27 mouse cellular contexts compared by ENCODE assay signal in genomic region chr2:171292579-171292978, GRCm38 (mm10).
"Had no signal": no experiment of that assay in that cellular context is flagged by ENCODE, and none has a peak within 500 bp of the region (broad histone marks: within the 10 kb centered on the region; RNA-seq: fewer than 3 reads in every experiment).

No protein-coding gene starts in this region.

- H3K27ac ChIP-seq: gastrocnemius, adult 2 months; heart, embryonic 10.5 days; hindbrain, embryonic 10.5 days; hindbrain, embryonic 12.5 days; hindbrain, embryonic 14.5 days; intestine, embryonic 15.5 days; left cerebral cortex, adult 2 months; limb, embryonic 10.5 days; limb, embryonic 12.5 days; liver, embryonic 13.5 days had no signal

- H3K4me2 ChIP-seq: heart, embryonic 12.5 days; hindbrain, embryonic 12.5 days; hindbrain, embryonic 14.5 days; intestine, embryonic 15.5 days; limb, embryonic 12.5 days; liver, embryonic 11.5 days; liver, embryonic 13.5 days had no signal

- DNase-seq: gastrocnemius, adult 2 months; gastrocnemius, postnatal 10 days; gastrocnemius, postnatal 25 days; heart, adult 18-20 months; heart, postnatal 10 days; heart, postnatal 4 days; kidney, adult 18-20 months; kidney, adult 8-10 months; kidney, postnatal 10 days; kidney, postnatal 25 days; kidney, postnatal 4 days; layer of hippocampus, adult 9-11 months; liver; liver, embryonic 13.5 days had no signal

- H3K9ac ChIP-seq: heart, embryonic 12.5 days; hindbrain, embryonic 12.5 days; hindbrain, embryonic 14.5 days; intestine, embryonic 15.5 days; limb, embryonic 12.5 days; liver, embryonic 13.5 days had no signal

- ATAC-seq: hindbrain, embryonic 16.5 days; inflammation-experienced regulatory T-cells, adult 6 months; intestine, embryonic 15.5 days; intestine, postnatal 0 days had no signal

- H3K36me3 ChIP-seq: heart, embryonic 10.5 days; heart, embryonic 12.5 days; hindbrain, embryonic 10.5 days; hindbrain, embryonic 12.5 days; intestine, embryonic 15.5 days; limb, embryonic 10.5 days; limb, embryonic 12.5 days; liver, embryonic 13.5 days had no signal

- H3K9me3 ChIP-seq: heart, embryonic 10.5 days; heart, embryonic 12.5 days; hindbrain, embryonic 10.5 days; hindbrain, embryonic 12.5 days; intestine, embryonic 15.5 days; limb, embryonic 10.5 days; limb, embryonic 12.5 days had no signal

- H3K27me3 ChIP-seq: heart, embryonic 12.5 days; hindbrain, embryonic 12.5 days; intestine, embryonic 15.5 days; limb, embryonic 12.5 days; liver, embryonic 13.5 days had no signal

- H3K4me3 ChIP-seq: gastrocnemius, adult 2 months; heart, embryonic 10.5 days; heart, embryonic 12.5 days; hindbrain, embryonic 10.5 days; hindbrain, embryonic 12.5 days; intestine, embryonic 15.5 days; left cerebral cortex, adult 2 months; limb, embryonic 10.5 days; limb, embryonic 12.5 days; liver, embryonic 13.5 days had no signal

- H3K4me1 ChIP-seq: heart, embryonic 12.5 days; hindbrain, embryonic 12.5 days; intestine, embryonic 15.5 days; limb, embryonic 10.5 days; limb, embryonic 12.5 days; liver, embryonic 13.5 days had no signal
